Mouse (Mus musculus): ENCODE data around the gene Apbb2. TPM values are rescaled to one million over a fixed set of nuclear protein-coding genes. Genes with fewer than 3 reads are reported as not detected.

Gene Apbb2
- polyA plus RNA-seq, 1 experiment from 2014 or later = 48.9 TPM

GRCm38 (mm10) chr5:66458851-66459250, 159.7 kb downstream of the Apbb2 start:
- H3K4me2 ChIP-seq (replicated peaks; ENCODE audit: low read depth, low read length) = no peak overlapping the region
- WGBS = 51% methylated on average over 5 of the region's 5 CpGs
- H3K9ac ChIP-seq (replicated peaks; ENCODE audit: low read depth) = no peak overlapping the region
- H3K27ac ChIP-seq (ENCODE audit: low read length) = no peak overlapping the region
- H3K4me1 ChIP-seq (ENCODE audit: insufficient read depth, low read depth, low read length) = no peaks in the 10 kb centered on the region
- no peaks in the 10 kb centered on the region; the same call in 1 of the 2 replicates for H3K36me3 ChIP-seq (ENCODE audit: insufficient read depth, low read length)
- no peak for DNase-seq (ENCODE audit: low spot score)
- no peak for ATAC-seq
- H3K9me3 ChIP-seq (ENCODE audit: low read length) = no peaks in the 10 kb centered on the region
- TF ChIP-seq EP300 (IDR thresholded peaks at IDR 0.05) (0 out of 2 replicates have a peak, but pooled peaks have one; percentile 13), CTCF (IDR thresholded peaks at IDR 0.05) (no peak)
- no peaks in the 10 kb centered on the region for H3K27me3 ChIP-seq (replicated peaks; ENCODE audit: insufficient read depth, low read length)
- no peak overlapping the region for H3K4me3 ChIP-seq (ENCODE audit: low read depth, low read length)

- Histone ChIP-seq H3K4me2 (replicated peaks; ENCODE audit: low read depth, low read length) (no peak overlapping the region), H3K27ac (ENCODE audit: low read length) (no peak overlapping the region), H3K9me3 (ENCODE audit: low read length) (no peaks in the 10 kb centered on the region), H3K9ac (replicated peaks; ENCODE audit: low read depth) (no peak overlapping the region), H3K27me3 (replicated peaks; ENCODE audit: insufficient read depth, low read length) (no peaks in the 10 kb centered on the region), H3K36me3 (ENCODE audit: insufficient read depth, low read length) (no peaks in the 10 kb centered on the region), H3K4me3 (ENCODE audit: low read depth, low read length) (no peak overlapping the region), H3K4me1 (ENCODE audit: insufficient read depth, low read depth, low read length) (no peaks in the 10 kb centered on the region; the same call in 1 of the 2 replicates)
- TF ChIP-seq EP300 (IDR thresholded peaks at IDR 0.05) = no peak
- no peak for TF ChIP-seq CTCF (IDR thresholded peaks at IDR 0.05)
- 72% methylated on average over 5 of the region's 5 CpGs for WGBS
- DNase-seq (ENCODE audit: low spot score) (no peak), ATAC-seq (no peak)
Observed at GRCm38 (mm10) chr5:66455271-66455670, 163.3 kb downstream of the Apbb2 start.

- no peak for ATAC-seq
- Histone ChIP-seq H3K9ac (replicated peaks; ENCODE audit: low read depth) (no peak overlapping the region), H3K36me3 (ENCODE audit: insufficient read depth, low read length) (no peaks in the 10 kb centered on the region), H3K4me2 (replicated peaks; ENCODE audit: low read depth, low read length) (no peak overlapping the region), H3K4me3 (ENCODE audit: low read depth, low read length) (no peak overlapping the region), H3K27ac (ENCODE audit: low read length) (no peak overlapping the region), H3K4me1 (ENCODE audit: insufficient read depth, low read depth, low read length) (no peaks in the 10 kb centered on the region; the same call in 1 of the 2 replicates), H3K27me3 (replicated peaks; ENCODE audit: insufficient read depth, low read length) (no peaks in the 10 kb centered on the region), H3K9me3 (ENCODE audit: low read length) (no peaks in the 10 kb centered on the region)
- 72% methylated on average over 4 of the region's 4 CpGs for WGBS
- TF ChIP-seq EP300 (IDR thresholded peaks at IDR 0.05) (no peak), CTCF (IDR thresholded peaks at IDR 0.05) (no peak)
- DNase-seq (ENCODE audit: low spot score) = no peak
Observed at GRCm38 (mm10) chr5:66454826-66455225, 163.8 kb downstream of the Apbb2 start.

GRCm38 (mm10) chr5:66453106-66453505, 165.5 kb downstream of the Apbb2 start:
- 15% methylated on average over 4 of the region's 4 CpGs for WGBS
- no peak overlapping the region for H3K9ac ChIP-seq (replicated peaks; ENCODE audit: low read depth)
- ATAC-seq = peak; percentile 55
- peak; percentile 51 for DNase-seq (ENCODE audit: low spot score)
- H3K4me1 ChIP-seq (ENCODE audit: insufficient read depth, low read depth, low read length) = no peaks in the 10 kb centered on the region; the same call in 1 of the 2 replicates
- H3K36me3 ChIP-seq (ENCODE audit: insufficient read depth, low read length) = no peaks in the 10 kb centered on the region
- no peaks in the 10 kb centered on the region for H3K9me3 ChIP-seq (ENCODE audit: low read length)
- H3K4me2 ChIP-seq (replicated peaks; ENCODE audit: low read depth, low read length) = no peak overlapping the region
- H3K27ac ChIP-seq (ENCODE audit: low read length) = no peak overlapping the region
- TF ChIP-seq EP300 (IDR thresholded peaks at IDR 0.05) = no peak
- no peak for TF ChIP-seq CTCF (IDR thresholded peaks at IDR 0.05)
- no peaks in the 10 kb centered on the region for H3K27me3 ChIP-seq (replicated peaks; ENCODE audit: insufficient read depth, low read length)
- no peak overlapping the region for H3K4me3 ChIP-seq (ENCODE audit: low read depth, low read length)

GRCm38 (mm10) chr5:66451561-66451960, 167.0 kb downstream of the Apbb2 start:
- H3K27me3 ChIP-seq (replicated peaks; ENCODE audit: insufficient read depth, low read length) = no peaks in the 10 kb centered on the region
- H3K4me1 ChIP-seq (ENCODE audit: insufficient read depth, low read depth, low read length) = no peaks in the 10 kb centered on the region; the same call in 1 of the 2 replicates
- H3K9me3 ChIP-seq (ENCODE audit: low read length) = no peaks in the 10 kb centered on the region
- no peaks in the 10 kb centered on the region for H3K36me3 ChIP-seq (ENCODE audit: insufficient read depth, low read length)
- H3K27ac ChIP-seq (ENCODE audit: low read length) = no peak overlapping the region
- H3K4me2 ChIP-seq (replicated peaks; ENCODE audit: low read depth, low read length) = no peak overlapping the region
- no peak overlapping the region for H3K9ac ChIP-seq (replicated peaks; ENCODE audit: low read depth)
- 69% methylated on average over 5 of the region's 5 CpGs for WGBS
- no peak overlapping the region for H3K4me3 ChIP-seq (ENCODE audit: low read depth, low read length)
- no peak for TF ChIP-seq EP300 (IDR thresholded peaks at IDR 0.05)
- no peak for TF ChIP-seq CTCF (IDR thresholded peaks at IDR 0.05)
- ATAC-seq (no peak), DNase-seq (ENCODE audit: low spot score) (no peak)

- no peak overlapping the region for H3K4me2 ChIP-seq (replicated peaks; ENCODE audit: low read depth, low read length)
- 76% methylated on average over 7 of the region's 7 CpGs for WGBS
- no peaks in the 10 kb centered on the region for H3K4me1 ChIP-seq (ENCODE audit: insufficient read depth, low read depth, low read length)
- DNase-seq (ENCODE audit: low spot score) = no peak
- H3K9me3 ChIP-seq (ENCODE audit: low read length) = no peaks in the 10 kb centered on the region
- TF ChIP-seq EP300 (IDR thresholded peaks at IDR 0.05) = no peak
- no peak for TF ChIP-seq CTCF (IDR thresholded peaks at IDR 0.05)
- H3K27me3 ChIP-seq (replicated peaks; ENCODE audit: insufficient read depth, low read length) = no peaks in the 10 kb centered on the region
- H3K4me3 ChIP-seq (ENCODE audit: low read depth, low read length) = no peak overlapping the region
- no peak for ATAC-seq
- H3K9ac ChIP-seq (replicated peaks; ENCODE audit: low read depth) = no peak overlapping the region
- no peaks in the 10 kb centered on the region for H3K36me3 ChIP-seq (ENCODE audit: insufficient read depth, low read length)
- H3K27ac ChIP-seq (ENCODE audit: low read length) = no peak overlapping the region
Observed at GRCm38 (mm10) chr5:66445497-66445896, 173.1 kb downstream of the Apbb2 start.

GRCm38 (mm10) chr5:66442260-66442659, 176.3 kb downstream of the Apbb2 start:
- H3K27ac ChIP-seq (ENCODE audit: low read length) = no peak overlapping the region
- H3K36me3 ChIP-seq (ENCODE audit: insufficient read depth, low read length) = no peaks in the 10 kb centered on the region
- WGBS = 92% methylated on average over 7 of the region's 7 CpGs
- H3K27me3 ChIP-seq (replicated peaks; ENCODE audit: insufficient read depth, low read length) = no peaks in the 10 kb centered on the region
- H3K4me3 ChIP-seq (ENCODE audit: low read depth, low read length) = no peak overlapping the region
- no peak for ATAC-seq
- DNase-seq (ENCODE audit: low spot score) = no peak
- no peak for TF ChIP-seq CTCF (IDR thresholded peaks at IDR 0.05)
- no peak for TF ChIP-seq EP300 (IDR thresholded peaks at IDR 0.05)
- H3K9me3 ChIP-seq (ENCODE audit: low read length) = no peaks in the 10 kb centered on the region
- H3K4me2 ChIP-seq (replicated peaks; ENCODE audit: low read depth, low read length) = no peak overlapping the region
- no peak overlapping the region for H3K9ac ChIP-seq (replicated peaks; ENCODE audit: low read depth)
- H3K4me1 ChIP-seq (ENCODE audit: insufficient read depth, low read depth, low read length) = no peaks in the 10 kb centered on the region

All from lung, postnatal 0 days (tissue).